Mouse (Mus musculus) limb, embryonic 13.5 days (tissue): Measurements from ENCODE around the gene Igsf9. TPM values are rescaled to one million over a fixed set of nuclear protein-coding genes. Genes with fewer than 3 reads are reported as not detected.
A peak's percentile ranks its signal among the peaks of the same experiment; 100 is the strongest.

ENCODE experiments used
- ATAC-seq: fragments of 200-750 bp; cut with Nextera tagmentation; 2 replicates; pipeline ENCODE4 v1.8.0; 2017; ENCODE audit warnings: low read depth, moderate number of reproducible peaks, moderate TSS enrichment; ENCODE audit not compliant: low FRiP score
- H3K27ac ChIP-seq: fragments of 300-500 bp; sonication (generic); 2 replicates; pipeline ENCODE4 v1.5.1; 2015; ENCODE audit warnings: inconsistent platforms, mild to moderate bottlenecking, moderate library complexity
- H3K27me3 ChIP-seq: fragments of 300-500 bp; sonication (generic); 2 replicates; pipeline ENCODE4 v1.6.1; 2015; ENCODE audit warnings: mild to moderate bottlenecking, inconsistent platforms
- H3K36me3 ChIP-seq: fragments of 300-500 bp; sonication (generic); 2 replicates; pipeline ENCODE4 v1.6.1; 2015; ENCODE audit warnings: inconsistent platforms, mild to moderate bottlenecking, moderate library complexity
- H3K4me1 ChIP-seq: fragments of 300-500 bp; sonication (generic); 2 replicates; pipeline ENCODE4 v1.6.1; 2015; ENCODE audit warnings: inconsistent platforms
- H3K4me2 ChIP-seq: fragments of 300-500 bp; sonication (generic); replicated peaks from 2 replicates; pipeline ENCODE4 v1.6.1; 2015; ENCODE audit warnings: inconsistent platforms, mild to moderate bottlenecking, moderate library complexity
- H3K4me3 ChIP-seq: fragments of 300-500 bp; sonication (generic); 2 replicates; pipeline ENCODE4 v1.5.1; 2015; ENCODE audit warnings: moderate library complexity, mild to moderate bottlenecking, inconsistent platforms
- H3K9ac ChIP-seq: fragments of 300-500 bp; sonication (generic); 2 replicates; pipeline ENCODE4 v1.6.1; 2015; ENCODE audit warnings: mild to moderate bottlenecking, inconsistent platforms
- H3K9me3 ChIP-seq: fragments of 300-500 bp; sonication (generic); 2 replicates; pipeline ENCODE4 v1.6.1; 2016; ENCODE audit warnings: inconsistent platforms
- WGBS: fragments of 180-500 bp; shearing (Covaris S2); methylation state at CpG from one replicate; pipeline ENCODE4 v1.1.7; 2015; 5-methylcytosine and 5-hydroxymethylcytosine counted together
- polyA plus RNA-seq: library from polyadenylated mRNA; unstranded; fragments of >200 nt; fragmentation: Nextera tagmentation; extraction: Ambion mirVana; gene quantifications from 2 replicates; pipeline ENCODE4 v1.2.1, GENCODE M21; 2015

Gene Igsf9
- polyA plus RNA-seq, 1 experiment from 2014 or later: 53.2 TPM

GRCm38 (mm10) chr1:172486651-172487050 is 5.1 kb downstream of the Igsf9 start:
- Histone ChIP-seq H3K4me1 (peaks cover 53% of the 10 kb centered on the region), H3K9ac (0 out of 2 replicates have a peak overlapping the region, but pooled peaks have one; percentile 4), H3K4me2 (peak overlapping the region; percentile 72), H3K36me3 (peaks cover 41% of the 10 kb centered on the region), H3K27me3 (no peaks in the 10 kb centered on the region), H3K4me3 (no peak overlapping the region), H3K27ac (no peak overlapping the region), H3K9me3 (no peaks in the 10 kb centered on the region)
- WGBS: 76% methylated on average over 5 of the region's 5 CpGs
- ATAC-seq: no peak

- peaks cover 51% of the 10 kb centered on the region for H3K36me3 ChIP-seq
- no peak for ATAC-seq
- peaks cover 49% of the 10 kb centered on the region for H3K4me1 ChIP-seq
- H3K9ac ChIP-seq: no peak overlapping the region
- H3K4me2 ChIP-seq: no peak overlapping the region
- no peak overlapping the region for H3K27ac ChIP-seq
- WGBS: 75% methylated on average over 4 of the region's 4 CpGs
- H3K4me3 ChIP-seq: no peak overlapping the region
- H3K9me3 ChIP-seq: no peaks in the 10 kb centered on the region
- H3K27me3 ChIP-seq: no peaks in the 10 kb centered on the region
Observed at GRCm38 (mm10) chr1:172487859-172488258, 6.3 kb downstream of the Igsf9 start.

DNA sequence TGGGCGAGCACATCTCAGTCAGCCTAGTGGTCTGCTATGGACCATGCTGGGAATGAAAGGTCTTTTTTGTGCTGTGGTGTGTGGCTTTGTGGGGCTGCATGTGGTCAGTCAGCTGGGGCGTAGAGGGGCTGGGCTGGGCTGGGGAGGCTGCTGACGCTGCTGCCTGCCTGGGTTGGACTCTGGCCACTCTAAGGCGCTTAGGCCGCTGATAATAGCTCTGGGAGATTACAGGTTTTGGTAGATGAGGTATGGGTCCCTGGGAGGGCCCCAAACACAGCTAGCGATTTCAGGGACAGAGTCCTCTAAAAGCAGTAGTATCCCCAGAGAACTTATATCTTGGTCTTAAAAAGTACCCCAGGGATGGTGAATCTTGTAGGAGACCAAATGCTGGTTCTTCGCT is 7.2 kb downstream of the Igsf9 start:
- Histone ChIP-seq H3K9me3 (no peaks in the 10 kb centered on the region), H3K4me2 (no peak overlapping the region), H3K4me1 (peaks cover 39% of the 10 kb centered on the region), H3K27ac (no peak overlapping the region), H3K9ac (no peak overlapping the region), H3K4me3 (no peak overlapping the region), H3K36me3 (peaks cover 60% of the 10 kb centered on the region), H3K27me3 (no peaks in the 10 kb centered on the region)
- no peak for ATAC-seq
- WGBS: 82% methylated on average over 7 of the region's 7 CpGs

DNA sequence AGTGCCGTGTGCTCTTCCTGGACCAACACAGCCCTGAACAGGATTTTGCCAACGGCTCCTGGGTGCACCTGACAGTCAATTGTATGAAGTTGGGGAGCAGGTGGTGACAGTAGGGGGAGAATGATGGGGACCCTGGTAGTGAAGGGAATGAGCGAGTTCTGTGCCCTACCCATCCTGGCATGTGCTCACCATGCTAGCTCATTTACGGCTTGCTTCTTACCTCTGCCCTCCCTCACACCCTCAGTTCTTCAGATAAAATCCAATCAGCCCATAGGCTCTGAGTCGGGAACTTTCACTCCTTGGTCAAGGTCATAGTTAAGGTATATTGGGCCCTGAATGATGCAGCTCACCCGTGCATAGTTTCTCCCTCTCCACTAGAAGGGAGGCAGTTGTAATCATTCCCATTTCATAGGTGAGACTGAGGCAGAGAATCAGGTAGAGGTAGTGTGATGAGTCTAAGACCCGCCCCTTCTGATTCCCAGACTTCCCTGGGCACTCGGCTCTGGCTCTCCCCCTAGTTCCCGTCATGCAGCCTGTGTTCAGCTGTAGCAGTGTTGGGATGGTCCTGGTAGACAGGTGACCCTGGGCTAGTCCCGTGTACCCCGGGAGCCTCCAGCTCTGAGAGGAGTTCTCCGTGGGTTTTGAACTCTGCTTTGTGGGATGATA is 8.1 kb downstream of the Igsf9 start:
- peak overlapping the region; percentile 58 for H3K4me2 ChIP-seq
- H3K36me3 ChIP-seq: peaks cover 64% of the 10 kb centered on the region

GRCm38 (mm10) chr1:172490261-172490661 is 8.7 kb downstream of the Igsf9 start:
- Histone ChIP-seq H3K4me2 (peak overlapping the region; percentile 58), H3K4me3 (peak overlapping the region; percentile 27), H3K27me3 (no peaks in the 10 kb centered on the region), H3K4me1 (peaks cover 25% of the 10 kb centered on the region), H3K36me3 (peaks cover 64% of the 10 kb centered on the region), H3K9me3 (no peaks in the 10 kb centered on the region), H3K27ac (no peak overlapping the region), H3K9ac (peak overlapping the region; percentile 27; the same call in 1 of the 2 replicates)
- 14% methylated on average over 10 of the region's 10 CpGs for WGBS
- ATAC-seq: peak; percentile 38; the same call in 1 of the 2 replicates

More for the DNA sequence above, 8.1 kb downstream of the Igsf9 start:
- Histone ChIP-seq H3K9ac (peak overlapping the region; percentile 27; the same call in 1 of the 2 replicates), H3K9me3 (no peaks in the 10 kb centered on the region), H3K27ac (no peak overlapping the region), H3K4me3 (peak overlapping the region; percentile 27), H3K4me1 (peaks cover 30% of the 10 kb centered on the region), H3K27me3 (no peaks in the 10 kb centered on the region)
- 59% methylated on average over 12 of the region's 12 CpGs for WGBS
- peak; percentile 29 for ATAC-seq

DNA sequence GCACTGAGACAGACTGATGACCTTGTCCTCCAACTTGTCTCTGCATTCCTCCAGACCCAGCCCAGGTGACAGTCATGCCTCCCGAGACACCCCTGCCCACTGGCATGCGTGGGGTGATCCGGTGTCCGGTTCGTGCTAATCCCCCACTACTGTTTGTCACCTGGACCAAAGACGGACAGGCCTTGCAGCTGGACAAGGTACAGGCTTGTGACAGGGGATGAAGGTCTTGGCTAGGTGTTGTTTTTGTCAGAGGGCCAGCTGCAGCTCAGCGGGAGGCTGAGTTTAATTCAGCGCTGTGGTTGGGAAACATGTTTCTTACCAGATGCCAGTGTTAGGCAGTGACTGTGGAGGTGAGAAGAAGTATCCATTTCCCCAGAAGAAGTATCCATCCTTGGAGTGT is 10.5 kb downstream of the Igsf9 start:
- H3K4me3 ChIP-seq: no peak overlapping the region
- 81% methylated on average over 8 of the region's 8 CpGs for WGBS
- H3K36me3 ChIP-seq: peaks cover 79% of the 10 kb centered on the region
- H3K27me3 ChIP-seq: no peaks in the 10 kb centered on the region
- no peak for ATAC-seq
- H3K4me2 ChIP-seq: no peak overlapping the region
- no peaks in the 10 kb centered on the region for H3K9me3 ChIP-seq
- no peak overlapping the region for H3K27ac ChIP-seq
- H3K9ac ChIP-seq: no peak overlapping the region; the same call in 1 of the 2 replicates
- peaks cover 8% of the 10 kb centered on the region for H3K4me1 ChIP-seq

- Histone ChIP-seq H3K9ac (no peak overlapping the region), H3K4me2 (no peak overlapping the region), H3K36me3 (peaks cover 81% of the 10 kb centered on the region), H3K27me3 (no peaks in the 10 kb centered on the region), H3K27ac (no peak overlapping the region), H3K4me3 (no peak overlapping the region), H3K4me1 (peaks cover 4% of the 10 kb centered on the region; the same call in 1 of the 2 replicates), H3K9me3 (no peaks in the 10 kb centered on the region)
- no peak for ATAC-seq
- 83% methylated on average over 6 of the region's 6 CpGs for WGBS
Observed at GRCm38 (mm10) chr1:172493516-172493915, 11.9 kb downstream of the Igsf9 start.

DNA sequence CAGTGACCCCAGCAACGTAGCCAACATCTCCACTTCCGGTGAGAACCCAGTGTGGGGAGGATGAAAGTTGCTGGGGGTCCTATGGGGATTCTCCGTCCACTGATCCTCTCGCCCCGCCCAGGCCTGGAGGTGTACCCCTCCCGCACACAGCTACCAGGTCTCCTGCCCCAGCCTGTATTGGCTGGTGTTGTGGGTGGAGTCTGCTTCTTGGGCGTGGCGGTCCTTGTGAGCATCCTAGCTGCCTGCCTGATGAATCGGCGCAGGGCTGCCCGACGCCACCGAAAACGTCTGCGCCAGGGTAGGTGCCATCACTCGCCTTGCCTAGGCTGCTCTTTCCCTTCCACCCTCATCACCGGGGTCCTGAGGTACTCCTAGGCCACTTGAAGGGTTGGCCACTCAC is 14.4 kb downstream of the Igsf9 start:
- Histone ChIP-seq H3K4me2 (no peak overlapping the region), H3K36me3 (peaks cover 72% of the 10 kb centered on the region), H3K9ac (no peak overlapping the region), H3K4me3 (no peak overlapping the region), H3K27ac (no peak overlapping the region), H3K27me3 (peaks cover 13% of the 10 kb centered on the region; the same call in 1 of the 2 replicates), H3K4me1 (peaks cover 17% of the 10 kb centered on the region), H3K9me3 (no peaks in the 10 kb centered on the region)
- WGBS: 76% methylated on average over 17 of the region's 17 CpGs
- ATAC-seq: no peak

- H3K36me3 ChIP-seq: peaks cover 59% of the 10 kb centered on the region
- H3K9ac ChIP-seq: no peak overlapping the region
- no peaks in the 10 kb centered on the region for H3K9me3 ChIP-seq
- H3K27ac ChIP-seq: no peak overlapping the region
- H3K4me1 ChIP-seq: peaks cover 31% of the 10 kb centered on the region
- no peak for ATAC-seq
- no peak overlapping the region for H3K4me2 ChIP-seq
- H3K27me3 ChIP-seq: peaks cover 17% of the 10 kb centered on the region; the same call in 1 of the 2 replicates
- WGBS: 86% methylated on average over 10 of the region's 10 CpGs
- H3K4me3 ChIP-seq: no peak overlapping the region
Observed at GRCm38 (mm10) chr1:172497428-172497827, 15.8 kb downstream of the Igsf9 start.

DNA sequence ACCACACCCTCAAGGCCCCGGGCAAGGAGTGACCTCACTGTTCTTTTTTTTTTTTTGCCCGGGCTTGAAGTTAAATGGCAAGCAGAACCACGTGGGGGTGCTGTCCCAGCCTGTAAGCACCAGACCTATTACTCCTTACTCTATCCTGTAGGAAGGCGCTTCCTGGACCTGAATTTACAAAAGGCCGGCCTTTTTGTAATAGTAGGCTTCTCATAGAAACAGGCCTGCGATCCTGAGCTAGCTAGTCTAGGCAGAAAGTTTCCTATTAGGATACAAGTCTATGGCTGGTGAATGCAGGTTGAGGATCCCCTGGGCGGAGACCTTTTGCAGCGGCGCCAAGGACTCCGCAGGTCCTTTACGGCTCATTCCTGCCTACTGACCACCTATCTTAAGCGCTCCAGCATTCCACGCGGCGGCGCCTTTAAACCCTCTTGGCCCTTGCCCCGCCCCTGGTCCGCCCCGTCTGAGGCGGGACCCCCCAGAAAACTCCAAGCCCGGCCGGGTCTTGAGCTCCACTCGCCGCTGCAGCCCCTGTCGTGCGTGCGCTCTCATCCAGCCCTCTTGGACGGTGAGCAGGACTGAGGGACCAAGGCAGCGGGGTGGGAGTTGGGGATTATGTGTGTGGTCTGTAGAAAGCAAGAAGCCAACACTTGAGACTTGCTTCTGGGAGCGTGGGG is 18.3 kb downstream of the Igsf9 start, which contains the start of gene Tagln2:
TSS of gene Tagln2 (plus strand) at position 283 of the 677 bp plus-strand sequence.
- Histone ChIP-seq H3K4me1 (peaks cover 53% of the 10 kb centered on the region), H3K4me3 (peak within 1 kb of the TSS; percentile 62), H3K4me2 (peak within 1 kb of the TSS; percentile 84), H3K36me3 (peaks cover 37% of the 10 kb centered on the region), H3K27me3 (peaks cover 17% of the 10 kb centered on the region; the same call in 1 of the 2 replicates), H3K9ac (peak within 1 kb of the TSS; percentile 71), H3K9me3 (no peaks in the 10 kb centered on the region), H3K27ac (peak within 1 kb of the TSS; percentile 69)
- WGBS: 2% methylated on average over 30 of the region's 30 CpGs
- ATAC-seq: peak; percentile 38

DNA sequence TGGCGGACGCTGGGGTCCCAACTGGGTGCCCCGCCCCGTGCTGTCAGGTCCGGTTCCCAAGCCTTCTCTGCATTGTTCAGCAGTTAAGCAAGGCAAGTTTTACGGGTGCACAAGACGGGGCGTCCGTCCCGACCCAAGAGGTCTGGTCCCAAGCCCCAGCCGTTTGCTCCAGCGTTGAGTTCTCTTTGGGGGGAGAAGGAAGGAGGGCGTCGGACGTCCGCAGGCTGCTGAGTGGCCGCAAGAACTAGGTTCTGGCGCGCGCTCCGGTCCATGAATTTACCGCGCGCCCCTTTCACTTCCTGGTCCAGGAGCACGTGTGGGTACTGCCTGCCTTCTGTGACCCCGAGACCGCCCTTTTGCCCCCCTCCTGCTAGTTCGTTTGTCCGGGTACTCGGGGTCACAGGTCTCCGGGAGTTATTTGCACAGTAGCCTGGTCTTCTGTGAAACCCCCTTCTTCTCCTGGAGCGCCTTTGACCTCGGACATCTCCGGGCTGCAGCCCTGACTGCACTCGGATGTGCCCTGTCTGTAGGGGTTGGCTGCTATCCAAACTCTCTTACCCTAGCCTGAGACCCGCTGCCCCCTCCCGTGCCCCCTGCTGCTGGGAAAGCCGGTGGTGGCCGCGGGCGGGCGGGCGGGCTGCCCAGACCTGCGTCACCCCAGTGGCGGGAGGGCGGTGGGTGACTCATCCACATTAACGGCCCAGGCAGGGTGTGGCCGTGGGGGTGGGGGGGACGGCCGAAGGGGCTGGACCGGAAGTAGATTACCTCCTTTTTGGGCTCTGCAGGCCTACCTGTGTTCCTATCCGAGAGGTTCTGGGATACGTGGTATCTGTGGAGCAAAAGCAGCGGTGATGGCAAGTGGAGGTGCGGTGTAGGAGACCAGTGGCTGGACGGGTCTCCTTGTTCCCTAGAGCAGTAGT is 19.1 kb downstream of the Igsf9 start:
- peaks cover 56% of the 10 kb centered on the region for H3K4me1 ChIP-seq
- peaks cover 17% of the 10 kb centered on the region; the same call in 1 of the 2 replicates for H3K27me3 ChIP-seq
- H3K4me3 ChIP-seq: peak overlapping the region; percentile 62
- no peaks in the 10 kb centered on the region for H3K9me3 ChIP-seq
- peak overlapping the region; percentile 84 for H3K4me2 ChIP-seq
- peaks cover 37% of the 10 kb centered on the region for H3K36me3 ChIP-seq
- peak overlapping the region; percentile 71 for H3K9ac ChIP-seq
- peak overlapping the region; percentile 69 for H3K27ac ChIP-seq
- peak; percentile 5; the same call in 1 of the 2 replicates for ATAC-seq
- 2% methylated on average over 56 of the region's 56 CpGs for WGBS
